Comparison of ENCODE assay signal across 1 mouse cellular context in the genomic region with DNA sequence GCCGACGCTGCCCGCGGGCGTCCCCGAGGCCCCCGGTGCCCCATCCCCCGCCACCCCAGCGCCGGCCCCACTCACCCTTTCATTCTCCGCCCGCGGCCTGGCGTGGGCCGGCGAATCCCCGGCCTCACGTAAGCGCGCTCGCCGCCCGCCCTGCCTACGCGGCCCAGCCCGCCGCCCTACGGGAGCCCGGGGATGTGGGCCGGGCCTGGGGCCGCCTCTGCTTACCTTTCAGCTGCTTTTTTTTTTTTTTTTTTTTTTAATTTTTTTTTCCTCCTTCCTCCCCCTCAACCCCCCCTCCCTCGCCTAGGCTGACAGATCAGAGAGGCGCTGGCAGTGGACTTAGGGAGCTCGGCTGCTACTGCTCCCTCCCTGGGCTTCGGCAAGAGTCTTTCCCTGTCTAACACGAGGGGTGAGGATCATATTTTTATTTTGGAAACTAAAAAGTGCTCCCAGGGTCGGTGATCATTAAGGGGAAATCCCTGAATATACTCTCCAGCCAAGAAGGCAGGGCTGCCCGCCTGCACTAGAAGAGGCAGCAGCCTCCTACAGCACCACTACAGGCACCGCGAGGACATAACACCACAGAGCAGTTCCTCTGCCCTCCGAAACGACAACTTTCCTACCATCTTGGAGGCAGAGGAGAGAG.
TF ChIP-seq lines count a peak whose summit lies in the region.

Gene Ino80d (minus strand): TSS at position 532 of the 646 bp plus-strand sequence.

TF ChIP-seq in CH12.LX, 34 proteins besides CTCF, POLR2A, EP300 and RAD21 (continued from another document):
- TF ChIP-seq CHD1 (IDR thresholded peaks at IDR 0.05; ENCODE audit: low read depth, low read length) = no peak
- no peak for TF ChIP-seq POLR2AphosphoS2 (IDR thresholded peaks at IDR 0.05; ENCODE audit: low read depth, low read length)
- TF ChIP-seq ZMIZ1 (IDR thresholded peaks at IDR 0.05; ENCODE audit: low read depth, low read length) = no peak
- peak; percentile 65; the same call in 1 of the 2 replicates for TF ChIP-seq SIN3A (IDR thresholded peaks at IDR 0.05; ENCODE audit: low read length)
- TF ChIP-seq KAT2A (IDR thresholded peaks at IDR 0.05; ENCODE audit: insufficient replicate concordance, low read length) = peak; percentile 68; the same call in 1 of the 2 replicates
- no peak for TF ChIP-seq NRF1 (IDR thresholded peaks at IDR 0.05; ENCODE audit: low read depth, low read length)
- 0 out of 2 replicates have a peak, but pooled peaks have one; percentile 4 for TF ChIP-seq BHLHE40 (IDR thresholded peaks at IDR 0.05; ENCODE audit: low read depth, low read length)
- peak; percentile 85 for TF ChIP-seq ZKSCAN1 (IDR thresholded peaks at IDR 0.05; ENCODE audit: borderline replicate concordance, low read depth, low read length)
- no peak; the same call in 1 of the 2 replicates for TF ChIP-seq NELFE (IDR thresholded peaks at IDR 0.05; ENCODE audit: low read depth, low read length)
- TF ChIP-seq SMC3 (IDR thresholded peaks at IDR 0.05; ENCODE audit: low read depth, low read length) = no peak
- TF ChIP-seq MYC (IDR thresholded peaks at IDR 0.05; ENCODE audit: low read depth, low read length) = no peak
- TF ChIP-seq MAFK (IDR thresholded peaks at IDR 0.05; ENCODE audit: insufficient replicate concordance, low read length) = no peak
- peak; percentile 97 for TF ChIP-seq ZNF384 (IDR thresholded peaks at IDR 0.05; ENCODE audit: low read depth, low read length)
- no peak for TF ChIP-seq JUN (IDR thresholded peaks at IDR 0.05; ENCODE audit: insufficient read depth, low read depth, low read length)
- TF ChIP-seq UBTF (IDR thresholded peaks at IDR 0.05; ENCODE audit: low read depth, low read length) = peak; percentile 100
- peak; percentile 76 for TF ChIP-seq MAZ (IDR thresholded peaks at IDR 0.05; ENCODE audit: low read depth, low read length)
- no peak for TF ChIP-seq PAX5 (IDR thresholded peaks at IDR 0.05; ENCODE audit: low read length)
- TF ChIP-seq USF2 (conservative IDR thresholded peaks at IDR 0.05; ENCODE audit: low read depth, low read length) = no peak
- no peak for TF ChIP-seq RCOR1 (conservative IDR thresholded peaks at IDR 0.05; ENCODE audit: low read depth, low read length)
- peak; percentile 76; the same call in 1 of the 2 replicates for TF ChIP-seq MXI1 (IDR thresholded peaks at IDR 0.05; ENCODE audit: low read depth, low read length)
- TF ChIP-seq JUND (conservative IDR thresholded peaks at IDR 0.05; ENCODE audit: low read depth, low read length) = no peak
- peak; percentile 48; the same call in 1 of the 2 replicates for TF ChIP-seq IRF4 (IDR thresholded peaks at IDR 0.05; ENCODE audit: low read depth, low read length)
- TF ChIP-seq MAX (IDR thresholded peaks at IDR 0.05; ENCODE audit: low read length) = no peak
- no peak for TF ChIP-seq GABPA (IDR thresholded peaks at IDR 0.05; ENCODE audit: insufficient replicate concordance, low read depth, low read length)
- TF ChIP-seq CHD2 (IDR thresholded peaks at IDR 0.05; ENCODE audit: low read length) = no peak
- peak; percentile 73; the same call in 1 of the 2 replicates for TF ChIP-seq TBP (conservative IDR thresholded peaks at IDR 0.05; ENCODE audit: low read depth, low read length)
- TF ChIP-seq E2F4 (IDR thresholded peaks at IDR 0.05; ENCODE audit: insufficient replicate concordance, low read depth, low read length) = no peak
- 0 out of 2 replicates have a peak, but pooled peaks have one; percentile 37 for TF ChIP-seq TCF12 (IDR thresholded peaks at IDR 0.05; ENCODE audit: low read depth, low read length)
- no peak for TF ChIP-seq ZC3H11A (IDR thresholded peaks at IDR 0.05; ENCODE audit: low read depth, low read length)
- no peak for TF ChIP-seq ETS1 (conservative IDR thresholded peaks at IDR 0.05; ENCODE audit: low read depth, low read length)
- TF ChIP-seq HCFC1 (IDR thresholded peaks at IDR 0.05; ENCODE audit: low read depth, low read length) = peak; percentile 66
TF ChIP-seq in CH12.LX: peak in this region for 13.
